In genomic region chr10:26890269-26890955, GRCm38 (mm10) we compare ENCODE assay signal across 9 mouse cellular contexts.
DNase-seq lines count a peak whose midpoint lies in the region; ATAC-seq lines count a peak whose summit lies in the region.
"Had no signal": no experiment of that assay in that cellular context is flagged by ENCODE, and none has a peak within 500 bp of the region (broad histone marks: within the 10 kb centered on the region; RNA-seq: fewer than 3 reads in every experiment).

No protein-coding gene starts in this region.

- peak; percentile 91 for ATAC-seq in hindbrain, embryonic 16.5 days
- peak; percentile 90 for ATAC-seq in midbrain, embryonic 11.5 days (ENCODE audit: low FRiP score)

- no peak overlapping the region for H3K9ac ChIP-seq in hindbrain, embryonic 16.5 days (ENCODE audit: low read depth, low read length)
- H3K9ac ChIP-seq in midbrain, embryonic 11.5 days (ENCODE audit: low read length), result no peak overlapping the region

- 6% methylated on average over 4 of the region's 4 CpGs for WGBS in hindbrain, embryonic 16.5 days
- WGBS in midbrain, embryonic 11.5 days, result 6% methylated on average over 4 of the region's 4 CpGs

- H3K9me3 ChIP-seq in hindbrain, embryonic 16.5 days (ENCODE audit: control insufficient read depth, low read length), result no peaks in the 10 kb centered on the region
- no peaks in the 10 kb centered on the region for H3K9me3 ChIP-seq in midbrain, embryonic 11.5 days (ENCODE audit: control insufficient read depth, low read length)

- H3K36me3 ChIP-seq in hindbrain, embryonic 16.5 days (ENCODE audit: control insufficient read depth, insufficient read depth, low read length), result no peaks in the 10 kb centered on the region
- no peaks in the 10 kb centered on the region for H3K36me3 ChIP-seq in midbrain, embryonic 11.5 days (ENCODE audit: control insufficient read depth, insufficient read depth, low read length)

- H3K27me3 ChIP-seq in hindbrain, embryonic 16.5 days (replicated peaks; ENCODE audit: control insufficient read depth, insufficient read depth, low read length), result no peaks in the 10 kb centered on the region
- no peaks in the 10 kb centered on the region for H3K27me3 ChIP-seq in midbrain, embryonic 11.5 days (ENCODE audit: control insufficient read depth, insufficient read depth, low read length)

- no peak overlapping the region for H3K4me3 ChIP-seq in hindbrain, embryonic 16.5 days (ENCODE audit: low read length)
- no peak overlapping the region for H3K4me3 ChIP-seq in midbrain, embryonic 11.5 days (ENCODE audit: low read depth, low read length)
- H3K4me3 ChIP-seq: myocyte had no signal

- H3K4me1 ChIP-seq in hindbrain, embryonic 16.5 days (ENCODE audit: control insufficient read depth, insufficient read depth, low read depth, low read length), result no peaks in the 10 kb centered on the region
- H3K4me1 ChIP-seq in midbrain, embryonic 11.5 days (ENCODE audit: control insufficient read depth, insufficient read depth, low read length), result no peaks in the 10 kb centered on the region

- DNase-seq in cerebellum, adult 18-20 months, result peak; percentile 15 to 30
- DNase-seq in cerebellum, adult 11-12 months, result no peak
- DNase-seq in cerebellum, adult 9-10 months, result peak; percentile 14
- DNase-seq in frontal cortex, adult 2 months (ENCODE audit: extremely low spot score in 1 of 2, low spot score in 1 of 2), result peak; percentile 14 to 82
- DNase-seq in layer of hippocampus, postnatal 25 days (ENCODE audit: extremely low spot score in 1 of 2, low spot score in 1 of 2), result peak; percentile 54 to 73
- DNase-seq in midbrain, embryonic 11.5 days (ENCODE audit: low spot score, missing footprints), result peak; percentile 98
- peak; percentile 45 for DNase-seq in right cerebral cortex, postnatal 25 days

- no peak overlapping the region for H3K4me2 ChIP-seq in hindbrain, embryonic 16.5 days (ENCODE audit: low read length)
- no peak overlapping the region for H3K4me2 ChIP-seq in midbrain, embryonic 11.5 days

- H3K27ac ChIP-seq in hindbrain, embryonic 16.5 days (ENCODE audit: low read depth, low read length), result no peak overlapping the region
- no peak overlapping the region for H3K27ac ChIP-seq in midbrain, embryonic 11.5 days (ENCODE audit: low read depth, low read length)
